Mouse (Mus musculus) ovary, postnatal 36 days (tissue): ENCODE data around the gene Ccr1.
"Not testable (repeated sequence)": the region's sequence is repeated elsewhere in the genome, so short reads cannot be mapped to it uniquely, and the experiment has no call there.

ENCODE experiments used
- DNase-seq: peaks from one replicate; pipeline ENCODE4 v3.0.0; 2022; ENCODE audit warnings: low spot score, mixed read lengths

Ccr1 gene

GRCm38 (mm10) chr9:123968290-123968912 lies at the start of gene Ccr1:
Ccr1 (minus strand) TSS chr9:123968692.
- DNase-seq = no peak

GRCm38 (mm10) chr9:124016048-124016447 lies 47.6 kb upstream of the Ccr1 start:
- DNase-seq = no peak

GRCm38 (mm10) chr9:124014985-124015652 lies 46.6 kb upstream of the Ccr1 start:
- no peak for DNase-seq

GRCm38 (mm10) chr9:124013270-124013669 lies 44.8 kb upstream of the Ccr1 start:
- DNase-seq = no peak

GRCm38 (mm10) chr9:124012691-124013090 lies 44.2 kb upstream of the Ccr1 start:
- DNase-seq = no peak

- no peak for DNase-seq
Measured at GRCm38 (mm10) chr9:123999784-124000183, 31.3 kb upstream of the Ccr1 start.

GRCm38 (mm10) chr9:123997719-123998118 lies 29.2 kb upstream of the Ccr1 start:
- DNase-seq = no peak

- no peak for DNase-seq
Measured at GRCm38 (mm10) chr9:123991312-123991906, 22.9 kb upstream of the Ccr1 start.

- DNase-seq = no peak
Measured at GRCm38 (mm10) chr9:123989671-123990070, 21.2 kb upstream of the Ccr1 start.

GRCm38 (mm10) chr9:123986217-123986616 lies 17.7 kb upstream of the Ccr1 start:
- DNase-seq = no peak

GRCm38 (mm10) chr9:123984943-123985342 lies 16.5 kb upstream of the Ccr1 start:
- DNase-seq = no peak

- DNase-seq = no peak
Measured at GRCm38 (mm10) chr9:123982720-123983119, 14.2 kb upstream of the Ccr1 start.

- no peak for DNase-seq
Measured at GRCm38 (mm10) chr9:123981909-123982308, 13.4 kb upstream of the Ccr1 start.

GRCm38 (mm10) chr9:123980858-123981475 lies 12.5 kb upstream of the Ccr1 start:
- DNase-seq = not testable (repeated sequence)

- no peak for DNase-seq
Measured at GRCm38 (mm10) chr9:123978308-123978707, 9.8 kb upstream of the Ccr1 start, which contains the start of gene Ccr1l1. Ccr1l1 (minus strand) TSS chr9:123978408.

GRCm38 (mm10) chr9:123976876-123977663 lies 8.6 kb upstream of the Ccr1 start:
- DNase-seq = no peak

- no peak for DNase-seq
Measured at GRCm38 (mm10) chr9:123975630-123976029, 7.1 kb upstream of the Ccr1 start.

- DNase-seq = not testable (repeated sequence)
Measured at GRCm38 (mm10) chr9:123966858-123967495, 1.5 kb downstream of the Ccr1 start.

GRCm38 (mm10) chr9:123964776-123965175 lies 3.7 kb downstream of the Ccr1 start:
- DNase-seq = no peak

- DNase-seq = no peak
Measured at GRCm38 (mm10) chr9:123960161-123960560, 8.3 kb downstream of the Ccr1 start.

GRCm38 (mm10) chr9:123957911-123958413 lies 10.5 kb downstream of the Ccr1 start:
- DNase-seq = no peak
